Mouse (Mus musculus) central nervous system, embryonic 18 days (tissue): ENCODE data around the gene Phb. TPM values are rescaled to one million over a fixed set of nuclear protein-coding genes. Genes with fewer than 3 reads are reported as not detected.

Source experiments
- polyA plus RNA-seq: library from polyadenylated mRNA; depleted of rRNA; stranded (reverse); fragments of >200 nt; gene quantifications from 2 replicates; pipeline ENCODE4 v1.2.3, GENCODE M21; 2012; rRNA removed

Phb gene
- polyA plus RNA-seq: 260 and 280 TPM in 2 replicates

GRCm38 (mm10) chr11:95666529-95667149 lies at the start of gene Phb:
Gene Phb, plus strand, starts transcription at chr11:95666957.

GRCm38 (mm10) chr11:95712563-95713224 lies 45.9 kb downstream of the Phb start, which contains the start of gene Zfp652:
Gene Zfp652, plus strand, starts transcription at chr11:95712673.

GRCm38 (mm10) chr11:95723287-95723686 lies 56.5 kb downstream of the Phb start, which contains the start of gene B130006D01Rik:
Gene B130006D01Rik, plus strand, starts transcription at chr11:95723587.

Other genes with a start within 250 kb of the Phb start
- gene Nxph3, start 152.4 kb upstream of the Phb start, polyA plus RNA-seq: 27.4 and 29.1 TPM in 2 replicates
- gene Ngfr, start 79.2 kb upstream of the Phb start, polyA plus RNA-seq: 7.5 and 16.1 TPM in 2 replicates
- 20.4 and 21.7 TPM in 2 replicates for gene Zfp652, start 45.7 kb downstream of the Phb start, polyA plus RNA-seq
- gene B130006D01Rik, start 56.6 kb downstream of the Phb start, polyA plus RNA-seq: 0.26 and 0.32 TPM in 2 replicates
- 1.9 and 6.5 TPM in 2 replicates for gene Phospho1, start 157.5 kb downstream of the Phb start, polyA plus RNA-seq
- 2.4 TPM in 2 replicates for gene Gngt2, start 170.3 kb downstream of the Phb start, polyA plus RNA-seq
- gene Abi3, start 175.5 kb downstream of the Phb start, polyA plus RNA-seq: 1.6 and 2.0 TPM in 2 replicates
- gene B4galnt2, start 247.9 kb downstream of the Phb start, polyA plus RNA-seq: not detected in 2 replicates